Mouse (Mus musculus) v-Abl transformed pro-B cells (cell line): ENCODE data around the gene Spns2.

ENCODE experiments used
- in situ Hi-C, 2 experiments: fragments of 400-800 bp; cut with MboI; formaldehyde crosslinking; loops; one replicate each; pipeline ENCODE4 v1.15.1; 2025; ENCODE audit not compliant: unreplicated experiment in 2 of 2

Spns2 gene

GRCm38 (mm10) chr11:72503501-72503921 lies 13.8 kb upstream of the Spns2 start:
- in situ Hi-C loops = loop anchor here (25.0 kb wide), 2 partner anchors 1166 to 1884 kb away; no protein-coding TSS in a partner anchor

- in situ Hi-C loops = loop anchor here (25.0 kb wide), 2 partner anchors 1165 to 1885 kb away; no protein-coding TSS in a partner anchor
These were observed 12.5 kb upstream of the Spns2 start for GRCm38 (mm10) chr11:72502236-72502635.

GRCm38 (mm10) chr11:72501426-72502002 lies 11.8 kb upstream of the Spns2 start:
- in situ Hi-C loops = loop anchor here (25.0 kb wide), 2 partner anchors 1164 to 1886 kb away; no protein-coding TSS in a partner anchor

GRCm38 (mm10) chr11:72500139-72500538 lies 10.4 kb upstream of the Spns2 start:
- in situ Hi-C loops = loop anchor here (25.0 kb wide), 2 partner anchors 1163 to 1887 kb away; no protein-coding TSS in a partner anchor

GRCm38 (mm10) chr11:72497367-72497766 lies 7.7 kb upstream of the Spns2 start:
- in situ Hi-C loops = no loop called here

- in situ Hi-C loops = no loop called here
These were observed 7.1 kb upstream of the Spns2 start for GRCm38 (mm10) chr11:72496775-72497174.

GRCm38 (mm10) chr11:72496066-72496465 lies 6.4 kb upstream of the Spns2 start:
- in situ Hi-C loops = no loop called here

GRCm38 (mm10) chr11:72494046-72494988 lies 4.6 kb upstream of the Spns2 start:
- in situ Hi-C loops = loop anchor here in 1 of 2 experiments (5.0 kb wide), 1 partner anchor 33 kb away; no protein-coding TSS in a partner anchor

GRCm38 (mm10) chr11:72491130-72491960 lies 1.6 kb upstream of the Spns2 start:
- in situ Hi-C loops = loop anchor here in 1 of 2 experiments (5.0 kb wide), 1 partner anchor 36 kb away; no protein-coding TSS in a partner anchor

- in situ Hi-C loops = no loop called here
These were observed 307 bp downstream of the Spns2 start for GRCm38 (mm10) chr11:72489397-72489796.

GRCm38 (mm10) chr11:72488753-72489271 lies 892 bp downstream of the Spns2 start:
- in situ Hi-C loops = no loop called here

- in situ Hi-C loops = no loop called here
These were observed 2.0 kb downstream of the Spns2 start for GRCm38 (mm10) chr11:72487739-72488138.

GRCm38 (mm10) chr11:72487171-72487570 lies 2.5 kb downstream of the Spns2 start:
- in situ Hi-C loops = no loop called here

GRCm38 (mm10) chr11:72485960-72486359 lies 3.7 kb downstream of the Spns2 start:
- in situ Hi-C loops = no loop called here

GRCm38 (mm10) chr11:72485157-72485556 lies 4.5 kb downstream of the Spns2 start:
- in situ Hi-C loops = no loop called here

GRCm38 (mm10) chr11:72484549-72484948 lies 5.2 kb downstream of the Spns2 start:
- in situ Hi-C loops = no loop called here

GRCm38 (mm10) chr11:72481952-72482351 lies 7.8 kb downstream of the Spns2 start:
- in situ Hi-C loops = no loop called here

GRCm38 (mm10) chr11:72481313-72481712 lies 8.4 kb downstream of the Spns2 start:
- in situ Hi-C loops = no loop called here

- in situ Hi-C loops = no loop called here
These were observed 10.2 kb downstream of the Spns2 start for GRCm38 (mm10) chr11:72479499-72479898.

- in situ Hi-C loops = no loop called here
These were observed 11.5 kb downstream of the Spns2 start for GRCm38 (mm10) chr11:72478228-72478627.
